Mouse (Mus musculus) 3134 (cell line): ENCODE measurements around the gene Slc7a15.
A peak's percentile ranks its signal among the peaks of the same experiment; 100 is the strongest.
"Not testable (repeated sequence)": the region's sequence is repeated elsewhere in the genome, so short reads cannot be mapped to it uniquely, and the experiment has no call there.

Experiments
- DNase-seq: peaks from one replicate; pipeline ENCODE4 v3.0.0-alpha.2; 2011; ENCODE audit warnings: low spot score; ENCODE audit not compliant: insufficient read length; ENCODE audit errors: extremely low read depth

Gene Slc7a15

DNA sequence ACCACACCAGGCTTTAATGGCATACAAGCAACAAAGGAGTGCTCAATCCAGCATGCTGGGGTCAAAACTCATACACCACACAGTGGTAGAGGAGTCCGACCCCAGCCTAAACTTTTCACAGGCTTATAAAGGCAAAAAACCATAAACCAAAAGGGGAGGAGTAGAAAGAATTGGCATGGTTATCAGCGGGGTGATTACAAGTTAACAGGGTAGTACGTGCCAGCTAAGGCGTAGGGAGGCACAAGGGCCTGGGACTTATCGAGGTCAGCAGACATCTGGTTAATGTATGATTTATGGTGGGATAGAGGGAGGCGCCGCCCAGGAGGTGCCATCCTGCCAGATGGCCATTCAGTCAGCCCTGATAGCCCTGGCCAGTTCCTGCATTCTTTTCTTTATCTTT, at the start of gene Slc7a15:
Slc7a15 (minus strand) TSS at position 101 of the 400 bp plus-strand sequence.
- not testable (repeated sequence) for DNase-seq

- not testable (repeated sequence) for DNase-seq
Measured at GRCm38 (mm10) chr12:8648211-8648610, 49.3 kb upstream of the Slc7a15 start.

GRCm38 (mm10) chr12:8641425-8641735, 42.5 kb upstream of the Slc7a15 start:
- no peak for DNase-seq

GRCm38 (mm10) chr12:8640711-8641424, 42.0 kb upstream of the Slc7a15 start:
- DNase-seq = peak; percentile 95

GRCm38 (mm10) chr12:8640186-8640585, 41.3 kb upstream of the Slc7a15 start:
- not testable (repeated sequence) for DNase-seq

DNA sequence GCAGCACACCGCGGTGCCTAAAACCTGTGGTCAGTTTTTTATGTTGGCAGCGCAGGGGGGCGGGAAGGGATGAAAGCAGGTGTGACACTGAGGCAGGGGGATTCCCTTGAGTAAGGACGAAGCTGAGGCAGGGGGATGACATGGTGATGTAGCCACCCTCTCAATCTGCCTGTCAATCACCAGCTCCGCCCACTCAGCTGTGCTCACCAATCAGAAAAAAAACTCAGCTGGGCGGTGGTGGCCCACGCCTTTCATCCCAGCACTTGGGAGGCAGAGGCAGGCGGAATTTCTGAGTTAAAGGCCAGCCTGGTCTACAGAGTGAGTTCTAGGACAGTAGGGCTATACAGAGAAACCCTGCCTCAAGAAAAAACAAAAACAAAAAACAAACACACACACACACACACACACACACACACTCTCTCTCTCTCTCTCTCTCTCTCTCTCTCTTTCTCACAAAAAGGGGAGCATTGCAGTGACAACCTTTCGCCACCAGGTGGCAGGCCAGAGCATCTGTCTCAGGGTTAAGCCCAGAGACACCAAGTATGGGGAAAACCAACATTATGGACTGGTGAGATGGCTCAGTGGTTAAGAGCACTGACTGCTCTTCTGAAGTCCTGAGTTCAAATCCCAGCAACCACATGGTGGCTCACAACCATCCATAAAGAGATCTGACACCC, 39.7 kb upstream of the Slc7a15 start:
- peak; percentile 52 for DNase-seq

DNA sequence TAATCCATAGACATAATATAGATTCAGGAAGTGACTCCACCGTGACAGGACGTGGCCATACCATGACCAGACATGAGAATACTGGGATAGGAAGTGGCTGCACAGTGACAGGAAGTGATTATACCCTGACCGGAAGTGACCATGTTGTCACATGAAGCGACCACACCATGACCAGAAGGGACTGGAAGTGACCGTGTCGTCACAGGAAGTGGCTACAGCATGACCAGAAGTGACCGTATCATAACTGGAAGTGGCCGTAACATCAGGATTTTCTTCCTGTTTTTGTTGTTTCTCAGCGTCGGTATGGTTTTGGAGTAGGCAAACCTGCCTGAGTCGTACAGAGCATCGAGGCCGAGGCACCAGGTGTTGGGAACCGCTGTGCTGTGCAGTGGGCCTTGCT, 38.1 kb upstream of the Slc7a15 start:
- DNase-seq = peak; percentile 28

DNA sequence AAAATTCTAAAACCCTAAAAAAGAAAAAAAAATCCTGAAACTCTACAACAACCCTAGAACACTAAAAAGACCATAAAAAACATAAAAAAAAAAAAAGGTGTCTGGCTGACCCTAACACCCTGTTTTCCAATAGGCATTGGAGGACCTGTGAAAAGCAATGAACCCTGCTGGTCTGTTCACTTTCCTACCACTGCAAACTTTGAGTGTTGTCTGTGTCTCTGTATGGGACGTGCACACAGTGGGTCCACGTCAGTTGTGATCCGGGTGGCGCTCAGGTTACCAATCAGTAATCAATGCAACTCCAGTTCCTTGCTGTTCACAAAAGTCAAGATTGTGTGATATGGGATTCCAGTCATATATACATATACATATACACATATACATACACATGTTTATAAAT, 36.7 kb upstream of the Slc7a15 start:
- peak; percentile 32 for DNase-seq

- DNase-seq = no peak
Measured at GRCm38 (mm10) chr12:8634306-8634705, 35.4 kb upstream of the Slc7a15 start.

DNA sequence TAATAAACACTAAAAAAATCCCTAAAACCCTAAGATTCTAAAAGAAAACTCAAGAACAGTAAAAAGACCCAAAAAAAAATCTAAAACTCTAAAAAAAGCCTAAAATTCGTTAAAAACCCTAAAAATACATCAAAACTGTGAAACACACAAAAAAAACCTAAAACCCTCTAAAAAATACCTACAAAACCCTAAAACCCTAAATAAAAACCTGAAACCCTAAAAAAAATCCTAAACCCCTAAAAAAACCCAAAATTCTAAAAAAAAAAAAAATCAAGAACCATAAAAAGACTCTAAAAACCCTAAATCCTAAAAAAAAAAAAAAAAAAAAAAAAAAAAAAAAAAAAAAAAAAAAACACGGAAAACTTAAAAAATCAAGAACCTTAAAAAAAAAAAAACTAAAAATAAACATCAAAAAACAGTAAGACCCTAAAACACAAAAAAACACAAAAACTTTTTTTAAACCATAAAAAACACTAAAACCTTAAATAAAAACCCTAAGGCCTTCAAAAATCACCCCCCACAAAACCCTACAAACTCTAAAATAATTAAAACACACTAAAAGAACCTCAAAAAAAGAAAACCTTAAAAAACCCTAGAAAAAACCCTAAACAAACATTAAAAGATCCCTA, 34.0 kb upstream of the Slc7a15 start:
- DNase-seq = no peak

- no peak for DNase-seq
Measured at GRCm38 (mm10) chr12:8631691-8632090, 32.8 kb upstream of the Slc7a15 start.

DNA sequence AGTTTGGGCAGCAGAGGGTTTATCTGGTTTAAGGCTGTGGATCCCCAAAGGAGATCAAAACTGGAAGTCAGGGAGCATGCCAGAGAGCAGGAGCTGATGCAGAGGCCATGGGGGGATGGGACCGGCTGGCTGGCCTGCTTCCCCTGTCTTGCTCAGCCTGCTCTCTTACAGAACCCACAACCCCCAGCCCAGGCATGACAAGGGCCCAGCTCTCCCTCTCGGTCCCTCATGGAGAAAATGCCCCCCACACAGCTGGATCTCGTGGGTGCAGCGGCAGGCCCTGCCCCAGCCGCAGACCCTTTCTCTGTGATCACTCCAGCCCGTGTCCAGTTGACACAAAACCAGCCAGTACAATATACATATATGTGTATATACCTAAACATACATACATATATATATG, 30.7 kb upstream of the Slc7a15 start:
- DNase-seq = no peak

GRCm38 (mm10) chr12:8620678-8621018, 21.8 kb upstream of the Slc7a15 start:
- no peak for DNase-seq

DNA sequence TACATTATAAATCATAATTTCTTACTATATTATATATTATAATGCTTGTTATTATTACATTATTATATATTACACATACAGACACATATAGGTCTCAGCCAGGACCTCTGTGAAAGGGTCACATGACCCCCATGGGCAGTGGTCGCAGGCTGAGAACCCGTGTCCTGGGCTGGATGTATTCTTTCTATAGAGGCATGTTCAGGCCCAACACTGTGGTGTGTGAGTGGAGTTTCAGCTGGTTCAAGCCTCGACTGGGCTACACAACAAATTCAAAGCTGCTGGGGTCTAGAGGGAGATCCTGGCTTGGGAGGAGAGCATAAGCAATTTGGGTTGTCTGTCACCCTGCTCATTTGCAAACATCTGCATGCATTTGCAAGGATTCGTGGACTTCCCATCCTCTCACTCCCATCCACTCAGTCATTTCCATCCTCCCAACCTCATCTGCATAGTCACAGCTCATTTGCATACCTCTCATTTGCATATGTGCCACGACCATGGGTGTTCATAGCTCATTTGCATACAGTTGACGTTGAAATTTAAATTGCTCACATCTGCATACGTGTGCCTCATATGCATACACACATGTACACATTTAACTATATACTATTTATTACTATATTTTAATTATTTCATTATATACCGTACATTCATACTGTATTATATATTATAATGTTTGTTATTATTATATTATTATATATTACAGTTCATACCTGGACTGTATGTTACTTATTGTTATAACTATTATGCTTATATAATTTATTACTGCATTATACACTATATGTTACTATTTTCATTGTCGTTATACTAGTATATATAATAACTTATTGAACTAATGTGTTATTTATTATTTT, 21.2 kb upstream of the Slc7a15 start:
- DNase-seq = no peak

- DNase-seq = no peak
Measured at GRCm38 (mm10) chr12:8618271-8618670, 19.4 kb upstream of the Slc7a15 start.

DNA sequence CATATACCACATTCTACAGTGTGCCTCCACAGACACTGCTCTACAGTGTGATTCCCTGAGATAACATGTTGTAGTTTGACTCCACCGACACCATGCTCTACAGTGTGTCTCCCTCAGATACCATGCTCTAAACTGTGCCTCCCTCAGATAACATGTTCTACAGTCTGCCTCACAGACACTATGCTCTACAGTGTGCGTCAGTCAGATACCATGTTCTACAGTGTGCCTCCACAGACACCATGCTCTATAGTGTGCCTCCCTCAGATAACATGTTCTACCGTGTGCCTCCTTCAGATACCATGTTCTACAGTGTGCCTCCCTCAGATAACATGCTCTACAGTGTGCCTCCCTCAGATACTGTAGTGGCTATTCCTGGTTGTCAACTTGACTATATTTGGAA, 10.2 kb upstream of the Slc7a15 start:
- no peak for DNase-seq

GRCm38 (mm10) chr12:8595611-8596010, 3.3 kb downstream of the Slc7a15 start:
- no peak for DNase-seq

DNA sequence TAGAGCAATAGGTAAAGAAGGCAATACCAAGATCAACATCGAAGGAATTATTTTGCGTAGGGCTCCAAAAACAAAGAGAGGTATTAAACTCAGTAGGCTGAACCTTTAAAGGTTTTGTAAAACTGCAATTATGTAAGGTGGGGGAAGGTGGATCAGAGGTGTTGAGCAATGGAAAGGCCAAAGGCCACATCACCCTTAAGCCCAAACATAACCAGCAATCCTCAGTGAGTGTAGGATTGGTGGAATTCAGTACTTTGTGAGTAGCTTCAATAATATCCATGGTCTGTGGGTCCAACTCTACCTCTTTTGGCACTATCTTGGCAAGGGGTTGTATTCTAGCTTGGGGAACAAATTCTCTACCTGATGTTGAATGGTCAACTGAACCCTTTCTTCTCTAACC, 7.5 kb downstream of the Slc7a15 start:
- DNase-seq = not testable (repeated sequence)

DNA sequence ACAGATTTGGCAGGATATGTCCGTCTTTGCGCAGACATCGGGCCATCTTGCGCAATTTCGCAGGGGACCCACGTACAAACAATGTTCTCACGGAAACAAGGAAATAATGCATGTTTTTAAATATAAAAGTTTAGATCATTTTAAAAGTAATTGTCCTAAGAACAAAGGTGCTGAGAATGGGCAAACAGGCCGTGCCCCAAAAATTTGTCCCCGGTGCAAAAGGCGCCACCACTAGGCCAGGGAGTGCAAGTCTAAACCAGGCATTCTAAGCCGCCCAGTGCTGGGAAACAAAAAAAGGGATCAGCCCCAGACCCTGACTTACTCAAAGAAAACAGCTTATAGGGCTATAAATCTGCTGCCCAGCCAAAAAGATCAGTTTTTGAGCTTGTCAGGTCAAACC, 25.5 kb downstream of the Slc7a15 start:
- DNase-seq = no peak

DNA sequence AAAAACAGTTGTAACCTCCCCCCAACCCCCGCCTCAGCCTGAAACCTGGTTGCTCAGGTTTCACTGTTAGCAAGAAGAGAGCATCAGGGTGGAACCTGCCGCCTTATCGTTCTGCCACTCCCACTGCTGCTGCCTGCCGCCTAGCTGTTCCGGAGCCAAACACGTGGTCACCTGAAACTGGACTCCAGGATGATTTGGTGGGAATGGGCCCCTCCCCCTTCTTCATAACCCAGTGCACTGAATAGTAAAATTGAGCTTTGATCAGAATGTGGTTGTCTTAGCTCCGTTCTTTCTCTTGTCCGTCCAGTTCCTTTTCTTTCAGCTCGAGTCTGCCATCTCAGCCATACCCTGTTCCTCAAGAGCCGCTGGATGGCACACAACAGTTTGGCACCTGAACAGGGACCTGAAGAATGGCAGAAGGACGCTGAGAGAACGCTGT, 26.9 kb downstream of the Slc7a15 start:
- DNase-seq = not testable (repeated sequence)

GRCm38 (mm10) chr12:8571287-8571902, 27.5 kb downstream of the Slc7a15 start:
- not testable (repeated sequence) for DNase-seq
